Mouse (Mus musculus): Measurements from ENCODE around the gene Zfp81. TPM values are rescaled to one million over a fixed set of nuclear protein-coding genes. Genes with fewer than 3 reads are reported as not detected.
"Not testable (repeated sequence)": the region's sequence is repeated elsewhere in the genome, so short reads cannot be mapped to it uniquely, and the experiment has no call there.

Gene Zfp81
- polyA plus RNA-seq (2012; rRNA removed): 0.58 and 0.78 TPM in 2 replicates

GRCm38 (mm10) chr17:33358411-33359384 lies at the start of gene Zfp81:
TSS of gene Zfp81 (minus strand) at chr17:33358878.
- no peaks in the 10 kb centered on the region for H3K27me3 ChIP-seq (ENCODE audit: control insufficient read depth, insufficient read depth, low read length)
- no peaks in the 10 kb centered on the region for H3K36me3 ChIP-seq (ENCODE audit: control insufficient read depth, insufficient read depth, low read length)
- WGBS: 5% methylated on average over 47 of the region's 47 CpGs
- H3K4me1 ChIP-seq (ENCODE audit: control insufficient read depth, insufficient read depth, insufficient read length): no peaks in the 10 kb centered on the region
- DNase-seq (ENCODE audit: low read depth in 1 of 2, low spot score in 2 of 2): peak; percentile 73 to 76
- peak within 1 kb of the TSS; percentile 84 for H3K4me3 ChIP-seq (ENCODE audit: extremely low read depth, insufficient read depth, insufficient read length)
- no peak; the same call in 1 of the 2 replicates for TF ChIP-seq POLR2A (IDR thresholded peaks at IDR 0.05; ENCODE audit: low read depth, low read length)
- H3K27ac ChIP-seq (ENCODE audit: insufficient read depth, low read length): peak within 1 kb of the TSS; percentile 6; the same call in 1 of the 2 replicates

- Histone ChIP-seq H3K27ac (ENCODE audit: insufficient read depth, low read length) (peak within 1 kb of the TSS; percentile 68; the same call in 1 of the 2 replicates), H3K4me1 (ENCODE audit: control insufficient read depth, insufficient read depth, insufficient read length) (peaks cover 4% of the 10 kb centered on the region; the same call in 1 of the 2 replicates), H3K27me3 (ENCODE audit: control insufficient read depth, insufficient read depth, low read length) (no peaks in the 10 kb centered on the region), H3K4me3 (ENCODE audit: extremely low read depth, insufficient read depth, insufficient read length) (peak within 1 kb of the TSS; percentile 98), H3K36me3 (ENCODE audit: control insufficient read depth, insufficient read depth, low read length) (no peaks in the 10 kb centered on the region)
- under 1% methylated on average over 44 of the region's 44 CpGs for WGBS
- TF ChIP-seq POLR2A (IDR thresholded peaks at IDR 0.05; ENCODE audit: low read depth, low read length): no peak
- no peak for TF ChIP-seq CTCF (IDR thresholded peaks at IDR 0.05; ENCODE audit: extremely low read depth, insufficient read depth, insufficient read length, insufficient replicate concordance)
- DNase-seq (ENCODE audit: low read depth in 1 of 2, low spot score in 2 of 2): peak; percentile 82 to 90
These were observed 35.7 kb upstream of the Zfp81 start, which contains the start of gene Zfp101 for GRCm38 (mm10) chr17:33394182-33395034. TSS of gene Zfp101 (minus strand) at chr17:33394641.

- H3K36me3 ChIP-seq (ENCODE audit: control insufficient read depth, insufficient read depth, low read length): no peaks in the 10 kb centered on the region
- no peak for DNase-seq (ENCODE audit: low read depth in 1 of 2, low spot score in 2 of 2)
- no peak overlapping the region for H3K4me3 ChIP-seq (ENCODE audit: extremely low read depth, insufficient read depth, insufficient read length)
- no peaks in the 10 kb centered on the region for H3K27me3 ChIP-seq (ENCODE audit: control insufficient read depth, insufficient read depth, low read length)
- no peak for TF ChIP-seq CTCF (IDR thresholded peaks at IDR 0.05; ENCODE audit: extremely low read depth, insufficient read depth, insufficient read length, insufficient replicate concordance)
- no peak for TF ChIP-seq POLR2A (IDR thresholded peaks at IDR 0.05; ENCODE audit: low read depth, low read length)
- WGBS: 93% methylated on average over 5 of the region's 5 CpGs
- H3K27ac ChIP-seq (ENCODE audit: insufficient read depth, low read length): no peak overlapping the region
- peaks cover 4% of the 10 kb centered on the region; the same call in 1 of the 2 replicates for H3K4me1 ChIP-seq (ENCODE audit: control insufficient read depth, insufficient read depth, insufficient read length)
These were observed 33.6 kb upstream of the Zfp81 start for GRCm38 (mm10) chr17:33392271-33392670.

- H3K27me3 ChIP-seq (ENCODE audit: control insufficient read depth, insufficient read depth, low read length): no peaks in the 10 kb centered on the region
- no peak overlapping the region for H3K4me3 ChIP-seq (ENCODE audit: extremely low read depth, insufficient read depth, insufficient read length)
- no peak for TF ChIP-seq POLR2A (IDR thresholded peaks at IDR 0.05; ENCODE audit: low read depth, low read length)
- TF ChIP-seq CTCF (IDR thresholded peaks at IDR 0.05; ENCODE audit: extremely low read depth, insufficient read depth, insufficient read length, insufficient replicate concordance): no peak
- H3K36me3 ChIP-seq (ENCODE audit: control insufficient read depth, insufficient read depth, low read length): peaks cover 22% of the 10 kb centered on the region
- no peak overlapping the region for H3K27ac ChIP-seq (ENCODE audit: insufficient read depth, low read length)
- no peaks in the 10 kb centered on the region for H3K4me1 ChIP-seq (ENCODE audit: control insufficient read depth, insufficient read depth, insufficient read length)
- DNase-seq (ENCODE audit: low read depth in 1 of 2, low spot score in 2 of 2): no peak
These were observed 27.0 kb upstream of the Zfp81 start for GRCm38 (mm10) chr17:33385705-33386104.

- Histone ChIP-seq H3K27me3 (ENCODE audit: control insufficient read depth, insufficient read depth, low read length) (no peaks in the 10 kb centered on the region), H3K27ac (ENCODE audit: insufficient read depth, low read length) (no peak overlapping the region), H3K36me3 (ENCODE audit: control insufficient read depth, insufficient read depth, low read length) (no peaks in the 10 kb centered on the region), H3K4me3 (ENCODE audit: extremely low read depth, insufficient read depth, insufficient read length) (no peak overlapping the region), H3K4me1 (ENCODE audit: control insufficient read depth, insufficient read depth, insufficient read length) (no peaks in the 10 kb centered on the region)
- 91% methylated on average over 3 of the region's 3 CpGs for WGBS
- no peak for TF ChIP-seq POLR2A (IDR thresholded peaks at IDR 0.05; ENCODE audit: low read depth, low read length)
- TF ChIP-seq CTCF (IDR thresholded peaks at IDR 0.05; ENCODE audit: extremely low read depth, insufficient read depth, insufficient read length, insufficient replicate concordance): no peak
- no peak for DNase-seq (ENCODE audit: low read depth in 1 of 2, low spot score in 2 of 2)
These were observed 14.1 kb upstream of the Zfp81 start for GRCm38 (mm10) chr17:33372795-33373194.

GRCm38 (mm10) chr17:33352981-33353380 lies 5.7 kb downstream of the Zfp81 start:
- no peak for DNase-seq (ENCODE audit: low read depth in 1 of 2, low spot score in 2 of 2)
- Histone ChIP-seq H3K36me3 (ENCODE audit: control insufficient read depth, insufficient read depth, low read length) (no peaks in the 10 kb centered on the region), H3K27me3 (ENCODE audit: control insufficient read depth, insufficient read depth, low read length) (no peaks in the 10 kb centered on the region), H3K4me3 (ENCODE audit: extremely low read depth, insufficient read depth, insufficient read length) (no peak overlapping the region), H3K4me1 (ENCODE audit: control insufficient read depth, insufficient read depth, insufficient read length) (no peaks in the 10 kb centered on the region), H3K27ac (ENCODE audit: insufficient read depth, low read length) (no peak overlapping the region)
- TF ChIP-seq POLR2A (IDR thresholded peaks at IDR 0.05; ENCODE audit: low read depth, low read length) (no peak), CTCF (IDR thresholded peaks at IDR 0.05; ENCODE audit: extremely low read depth, insufficient read depth, insufficient read length, insufficient replicate concordance) (no peak)
- 77% methylated on average over 1 of the region's 1 CpGs for WGBS

- H3K27me3 ChIP-seq (ENCODE audit: control insufficient read depth, insufficient read depth, low read length); H3K36me3 ChIP-seq (ENCODE audit: control insufficient read depth, insufficient read depth, low read length); DNase-seq (ENCODE audit: low read depth in 1 of 2, low spot score in 2 of 2); H3K4me1 ChIP-seq (ENCODE audit: control insufficient read depth, insufficient read depth, insufficient read length); H3K4me3 ChIP-seq (ENCODE audit: extremely low read depth, insufficient read depth, insufficient read length); H3K27ac ChIP-seq (ENCODE audit: insufficient read depth, low read length): not testable (repeated sequence)
- no CpG with 5 or more reads among the region's 9 CpGs for WGBS
These were observed 68.9 kb downstream of the Zfp81 start for GRCm38 (mm10) chr17:33289876-33290149.

GRCm38 (mm10) chr17:33289039-33289875 lies 69.4 kb downstream of the Zfp81 start, which contains the start of gene Zfp955b:
TSS of gene Zfp955b (plus strand) at chr17:33289544.
- not testable (repeated sequence) for H3K27ac ChIP-seq (ENCODE audit: insufficient read depth, low read length); H3K27me3 ChIP-seq (ENCODE audit: control insufficient read depth, insufficient read depth, low read length); DNase-seq (ENCODE audit: low read depth in 1 of 2, low spot score in 2 of 2); H3K4me1 ChIP-seq (ENCODE audit: control insufficient read depth, insufficient read depth, insufficient read length); H3K4me3 ChIP-seq (ENCODE audit: extremely low read depth, insufficient read depth, insufficient read length); H3K36me3 ChIP-seq (ENCODE audit: control insufficient read depth, insufficient read depth, low read length)
- no CpG with 5 or more reads among the region's 25 CpGs for WGBS
